Mouse (Mus musculus): ENCODE measurements around the gene Sf3a1. TPM values are rescaled to one million over a fixed set of nuclear protein-coding genes. Genes with fewer than 3 reads are reported as not detected.
A peak's percentile ranks its signal among the peaks of the same experiment; 100 is the strongest.

Gene Sf3a1
- polyA plus RNA-seq, 1 experiment: 50.0 TPM

DNA sequence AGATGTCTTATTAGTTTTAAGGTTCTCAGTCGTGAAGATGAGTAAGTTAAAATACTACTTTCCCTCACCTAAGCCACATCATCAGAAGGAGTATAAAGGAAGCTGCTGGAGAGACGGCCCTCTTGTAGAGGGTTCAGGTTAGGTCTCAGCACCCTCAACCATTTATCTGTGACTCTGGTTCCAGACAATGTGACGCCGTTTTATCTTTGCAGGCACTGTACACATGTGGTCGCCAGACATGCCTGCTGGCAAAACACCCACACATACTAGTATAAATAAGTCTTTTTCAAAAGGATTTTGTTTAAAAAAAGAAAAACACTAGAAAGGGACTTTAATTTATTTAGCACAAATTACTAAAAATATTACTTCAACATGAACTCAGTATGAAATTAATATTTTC is 4.5 kb upstream of the Sf3a1 start:
- TF ChIP-seq POLR2A (IDR thresholded peaks at IDR 0.05; ENCODE audit: borderline replicate concordance, insufficient read depth, low read length) (no peak), CTCF (IDR thresholded peaks at IDR 0.05; ENCODE audit: borderline replicate concordance, insufficient read depth, low read depth, low read length) (no peak)
- WGBS: 89% methylated on average over 5 of the region's 5 CpGs
- H3K27me3 ChIP-seq (ENCODE audit: control insufficient read depth, insufficient read depth, low read length): no peaks in the 10 kb centered on the region
- DNase-seq: no peak
- no peak overlapping the region for H3K27ac ChIP-seq (ENCODE audit: insufficient read depth, low read length)
- H3K4me3 ChIP-seq (replicated peaks; ENCODE audit: insufficient read depth, low read depth, low read length): no peak overlapping the region
- H3K4me1 ChIP-seq (ENCODE audit: control insufficient read depth, insufficient read depth, low read length): no peaks in the 10 kb centered on the region

DNA sequence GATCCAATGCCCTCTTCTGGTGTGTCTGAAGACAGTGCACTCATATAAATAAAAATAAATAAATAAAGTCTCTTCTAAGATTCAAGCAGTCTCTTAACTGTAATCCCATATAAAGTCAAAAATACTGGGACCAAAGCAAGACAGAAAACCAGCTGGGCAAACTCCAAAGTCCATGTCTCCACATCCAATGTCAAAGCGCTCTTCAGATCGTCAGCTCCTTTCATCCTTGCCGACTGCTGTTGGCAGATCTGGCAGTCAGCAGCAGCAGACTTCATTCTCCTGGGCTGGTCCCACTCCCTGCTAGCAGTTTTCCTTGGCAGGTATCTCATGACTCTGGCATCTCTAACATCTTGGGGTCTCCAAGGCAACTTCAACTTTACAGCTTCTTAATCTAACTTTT is 1.5 kb upstream of the Sf3a1 start:
- Histone ChIP-seq H3K4me3 (replicated peaks; ENCODE audit: insufficient read depth, low read depth, low read length) (no peak overlapping the region), H3K4me1 (ENCODE audit: control insufficient read depth, insufficient read depth, low read length) (peaks cover 3% of the 10 kb centered on the region; the same call in 1 of the 2 replicates), H3K27ac (ENCODE audit: insufficient read depth, low read length) (no peak overlapping the region), H3K27me3 (ENCODE audit: control insufficient read depth, insufficient read depth, low read length) (no peaks in the 10 kb centered on the region)
- TF ChIP-seq POLR2A (IDR thresholded peaks at IDR 0.05; ENCODE audit: borderline replicate concordance, insufficient read depth, low read length) (no peak), CTCF (IDR thresholded peaks at IDR 0.05; ENCODE audit: borderline replicate concordance, insufficient read depth, low read depth, low read length) (no peak)
- WGBS: 68% methylated on average over 3 of the region's 3 CpGs
- no peak for DNase-seq

DNA sequence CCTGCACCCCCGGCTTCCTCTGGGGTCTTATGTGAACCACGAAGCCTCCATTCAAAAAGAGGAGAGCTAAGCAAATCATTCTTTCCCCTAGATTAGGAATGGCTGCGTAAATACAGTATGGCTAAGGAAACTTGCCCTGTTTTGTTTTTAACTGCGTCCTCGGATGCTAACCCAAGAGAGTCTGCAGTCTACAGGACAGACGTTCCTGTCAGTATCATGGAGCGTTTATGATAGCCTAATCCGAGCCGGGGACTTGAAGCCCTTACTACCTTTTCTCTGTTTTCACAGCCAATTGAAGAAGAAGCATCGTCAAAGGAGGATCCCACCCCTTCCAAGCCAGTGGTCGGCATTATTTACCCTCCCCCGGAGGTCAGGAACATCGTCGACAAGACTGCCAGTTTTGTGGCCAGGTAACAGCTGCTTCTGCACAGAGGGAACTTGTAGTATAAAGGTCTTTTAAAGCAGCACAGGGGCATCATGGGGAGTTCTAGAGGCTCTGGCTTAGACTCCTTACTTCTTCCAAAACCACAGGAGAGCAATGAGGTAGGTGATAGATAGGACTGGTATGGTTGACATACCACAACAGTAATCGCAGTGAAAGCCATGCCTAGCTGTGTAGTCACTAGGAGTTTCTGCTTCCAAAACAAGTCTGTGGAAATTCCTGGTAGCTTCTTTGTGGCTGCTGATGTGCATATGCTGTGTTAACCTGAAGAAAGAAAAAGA is 769 bp downstream of the Sf3a1 start:
- Histone ChIP-seq H3K4me3 (replicated peaks; ENCODE audit: insufficient read depth, low read depth, low read length) (peak overlapping the region; percentile 71), H3K27me3 (ENCODE audit: control insufficient read depth, insufficient read depth, low read length) (no peaks in the 10 kb centered on the region), H3K27ac (ENCODE audit: insufficient read depth, low read length) (peak overlapping the region; percentile 84), H3K4me1 (ENCODE audit: control insufficient read depth, insufficient read depth, low read length) (peaks cover 7% of the 10 kb centered on the region; the same call in 1 of the 2 replicates)
- WGBS: 4% methylated on average over 15 of the region's 15 CpGs
- no peak for TF ChIP-seq POLR2A (IDR thresholded peaks at IDR 0.05; ENCODE audit: borderline replicate concordance, insufficient read depth, low read length)
- no peak for TF ChIP-seq CTCF (IDR thresholded peaks at IDR 0.05; ENCODE audit: borderline replicate concordance, insufficient read depth, low read depth, low read length)
- no peak for DNase-seq

DNA sequence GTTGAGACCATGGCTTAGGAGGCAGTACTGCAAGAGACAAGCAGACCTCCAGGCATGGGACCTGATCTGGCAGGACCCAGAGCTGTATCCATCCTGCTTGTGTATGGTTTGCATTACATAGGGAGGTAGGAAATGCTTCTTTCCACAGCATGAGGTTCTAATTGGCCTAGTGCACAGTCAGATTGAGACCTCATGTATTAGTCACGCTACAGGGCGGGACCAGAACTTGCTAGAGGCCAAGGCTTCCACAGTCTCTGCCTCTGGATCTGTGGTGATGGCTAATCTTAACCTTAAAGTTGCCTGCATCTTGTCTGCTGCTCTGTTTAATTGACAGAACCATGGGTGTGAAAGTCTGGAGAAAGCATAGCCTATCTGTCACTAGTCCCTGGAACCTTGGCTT is 4.6 kb downstream of the Sf3a1 start:
- H3K27ac ChIP-seq (ENCODE audit: insufficient read depth, low read length): no peak overlapping the region
- TF ChIP-seq CTCF (IDR thresholded peaks at IDR 0.05; ENCODE audit: borderline replicate concordance, insufficient read depth, low read depth, low read length): no peak
- TF ChIP-seq POLR2A (IDR thresholded peaks at IDR 0.05; ENCODE audit: borderline replicate concordance, insufficient read depth, low read length): no peak
- H3K4me3 ChIP-seq (replicated peaks; ENCODE audit: insufficient read depth, low read depth, low read length): no peak overlapping the region
- DNase-seq: no peak
- H3K4me1 ChIP-seq (ENCODE audit: control insufficient read depth, insufficient read depth, low read length): peaks cover 7% of the 10 kb centered on the region; the same call in 1 of the 2 replicates
- WGBS: 81% methylated on average over 2 of the region's 2 CpGs
- no peaks in the 10 kb centered on the region for H3K27me3 ChIP-seq (ENCODE audit: control insufficient read depth, insufficient read depth, low read length)

DNA sequence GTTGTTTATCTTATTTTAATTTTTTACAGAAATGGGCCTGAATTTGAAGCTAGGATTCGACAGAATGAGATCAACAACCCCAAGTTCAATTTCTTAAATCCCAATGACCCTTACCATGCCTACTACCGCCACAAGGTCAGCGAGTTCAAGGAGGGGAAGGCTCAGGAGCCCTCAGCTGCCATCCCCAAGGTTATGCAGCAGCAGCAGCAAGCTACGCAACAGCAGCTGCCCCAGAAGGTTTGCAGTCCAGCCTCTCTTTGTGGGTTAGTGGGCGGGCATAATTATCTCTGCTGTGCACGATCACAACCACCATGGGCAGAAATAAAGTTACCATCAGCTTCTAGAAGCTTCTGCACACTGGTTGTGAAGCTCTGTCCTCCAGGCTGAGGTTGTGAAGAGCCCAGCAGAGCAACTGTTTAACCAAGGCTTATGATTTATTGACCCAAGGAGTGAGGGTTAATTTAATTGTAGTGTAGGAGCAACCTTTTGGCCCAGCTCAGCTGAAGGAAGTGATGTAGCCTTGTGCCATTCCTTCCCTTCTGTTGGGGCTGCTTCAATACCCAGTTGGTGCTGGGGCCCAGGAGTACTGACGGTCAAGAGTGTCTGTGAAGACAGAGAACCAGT is 6.4 kb downstream of the Sf3a1 start:
- Histone ChIP-seq H3K27ac (ENCODE audit: insufficient read depth, low read length) (no peak overlapping the region), H3K4me3 (replicated peaks; ENCODE audit: insufficient read depth, low read depth, low read length) (no peak overlapping the region), H3K27me3 (ENCODE audit: control insufficient read depth, insufficient read depth, low read length) (no peaks in the 10 kb centered on the region), H3K4me1 (ENCODE audit: control insufficient read depth, insufficient read depth, low read length) (peaks cover 7% of the 10 kb centered on the region; the same call in 1 of the 2 replicates)
- TF ChIP-seq POLR2A (IDR thresholded peaks at IDR 0.05; ENCODE audit: borderline replicate concordance, insufficient read depth, low read length): no peak
- TF ChIP-seq CTCF (IDR thresholded peaks at IDR 0.05; ENCODE audit: borderline replicate concordance, insufficient read depth, low read depth, low read length): no peak
- 93% methylated on average over 7 of the region's 7 CpGs for WGBS
- DNase-seq: no peak

DNA sequence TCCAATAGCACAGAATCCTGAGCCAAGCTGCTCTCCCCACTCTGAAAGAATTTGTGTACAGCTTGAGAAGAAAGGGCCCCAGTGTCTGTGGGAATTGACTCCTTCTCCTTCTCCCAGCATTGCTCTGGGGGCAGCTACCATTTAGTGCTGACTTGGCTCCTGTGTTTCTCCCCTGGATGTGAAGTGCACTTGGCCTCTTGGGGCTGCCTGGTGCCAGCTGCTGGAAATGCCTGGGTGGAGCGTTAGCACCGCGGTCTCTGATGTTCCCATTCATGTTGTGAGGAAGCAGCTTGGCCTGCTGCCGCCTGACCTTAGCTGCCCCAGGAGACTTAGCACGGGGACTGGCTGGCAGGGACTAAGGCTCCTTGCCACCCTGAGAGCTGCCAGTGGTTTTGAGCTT is 14.4 kb downstream of the Sf3a1 start:
- H3K27ac ChIP-seq (ENCODE audit: insufficient read depth, low read length): peak overlapping the region; percentile 28; the same call in 1 of the 2 replicates
- H3K4me1 ChIP-seq (ENCODE audit: control insufficient read depth, insufficient read depth, low read length): no peaks in the 10 kb centered on the region
- TF ChIP-seq POLR2A (IDR thresholded peaks at IDR 0.05; ENCODE audit: borderline replicate concordance, insufficient read depth, low read length): no peak
- TF ChIP-seq CTCF (IDR thresholded peaks at IDR 0.05; ENCODE audit: borderline replicate concordance, insufficient read depth, low read depth, low read length): no peak
- WGBS: 33% methylated on average over 5 of the region's 5 CpGs
- H3K27me3 ChIP-seq (ENCODE audit: control insufficient read depth, insufficient read depth, low read length): no peaks in the 10 kb centered on the region
- peak; percentile 24 to 41 for DNase-seq
- no peak overlapping the region for H3K4me3 ChIP-seq (replicated peaks; ENCODE audit: insufficient read depth, low read depth, low read length)

DNA sequence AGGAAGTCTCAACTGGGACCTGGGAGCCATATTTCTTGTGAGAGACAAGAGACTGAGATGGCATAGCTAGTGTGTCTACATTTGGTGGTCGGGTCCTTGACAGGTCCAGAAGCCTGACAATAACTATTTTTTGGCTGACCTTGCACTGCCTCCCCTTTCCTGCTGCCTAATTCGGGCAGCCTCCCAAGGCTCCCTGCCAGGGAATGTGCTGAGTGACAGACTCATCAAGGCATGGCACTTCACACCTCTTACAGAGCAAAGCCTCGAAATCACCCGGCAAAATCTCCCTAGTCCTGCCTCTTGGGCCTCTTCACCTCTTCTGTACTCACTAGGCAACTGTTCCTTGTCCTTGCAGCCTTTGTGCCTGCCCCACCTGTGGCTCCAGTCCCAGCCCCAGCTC is 17.6 kb downstream of the Sf3a1 start:
- H3K27ac ChIP-seq (ENCODE audit: insufficient read depth, low read length): no peak overlapping the region
- H3K27me3 ChIP-seq (ENCODE audit: control insufficient read depth, insufficient read depth, low read length): no peaks in the 10 kb centered on the region
- no peak for TF ChIP-seq POLR2A (IDR thresholded peaks at IDR 0.05; ENCODE audit: borderline replicate concordance, insufficient read depth, low read length)
- no peak for TF ChIP-seq CTCF (IDR thresholded peaks at IDR 0.05; ENCODE audit: borderline replicate concordance, insufficient read depth, low read depth, low read length)
- no peaks in the 10 kb centered on the region for H3K4me1 ChIP-seq (ENCODE audit: control insufficient read depth, insufficient read depth, low read length)
- 4% methylated on average over 4 of the region's 4 CpGs for whole genome bisulfite sequencing
- H3K4me3 ChIP-seq (replicated peaks; ENCODE audit: insufficient read depth, low read depth, low read length): no peak overlapping the region
- no peak for DNase-seq

DNA sequence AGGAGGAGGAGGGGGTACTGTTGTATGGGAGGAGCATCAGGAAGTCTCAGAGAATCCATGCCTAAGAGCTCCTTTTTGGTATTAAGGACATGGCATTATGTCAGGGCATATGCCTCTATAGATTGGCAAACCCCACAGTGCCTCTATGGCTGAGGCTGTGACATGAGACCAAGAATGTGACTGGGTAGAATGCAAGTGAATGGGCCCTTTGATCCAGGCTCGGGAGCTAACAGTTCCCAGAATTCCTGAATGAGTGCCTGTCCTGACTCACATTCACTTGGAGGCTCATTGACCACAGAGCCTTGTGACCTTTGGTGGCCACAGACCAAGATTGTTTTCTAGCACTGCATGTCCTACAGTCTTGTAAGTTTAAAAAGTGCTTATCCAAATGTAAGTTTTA is 21.9 kb downstream of the Sf3a1 start:
- Histone ChIP-seq H3K27me3 (ENCODE audit: control insufficient read depth, insufficient read depth, low read length) (no peaks in the 10 kb centered on the region), H3K4me1 (ENCODE audit: control insufficient read depth, insufficient read depth, low read length) (no peaks in the 10 kb centered on the region), H3K27ac (ENCODE audit: insufficient read depth, low read length) (no peak overlapping the region), H3K4me3 (replicated peaks; ENCODE audit: insufficient read depth, low read depth, low read length) (no peak overlapping the region)
- WGBS: 0% methylated on average over 1 of the region's 1 CpGs
- no peak for DNase-seq
- TF ChIP-seq POLR2A (IDR thresholded peaks at IDR 0.05; ENCODE audit: borderline replicate concordance, insufficient read depth, low read length): no peak
- TF ChIP-seq CTCF (IDR thresholded peaks at IDR 0.05; ENCODE audit: borderline replicate concordance, insufficient read depth, low read depth, low read length): no peak

Measured in cerebellum, adult 2 months (tissue).